Mouse (Mus musculus): ENCODE measurements around the gene Wdr90.

Wdr90 gene

DNA sequence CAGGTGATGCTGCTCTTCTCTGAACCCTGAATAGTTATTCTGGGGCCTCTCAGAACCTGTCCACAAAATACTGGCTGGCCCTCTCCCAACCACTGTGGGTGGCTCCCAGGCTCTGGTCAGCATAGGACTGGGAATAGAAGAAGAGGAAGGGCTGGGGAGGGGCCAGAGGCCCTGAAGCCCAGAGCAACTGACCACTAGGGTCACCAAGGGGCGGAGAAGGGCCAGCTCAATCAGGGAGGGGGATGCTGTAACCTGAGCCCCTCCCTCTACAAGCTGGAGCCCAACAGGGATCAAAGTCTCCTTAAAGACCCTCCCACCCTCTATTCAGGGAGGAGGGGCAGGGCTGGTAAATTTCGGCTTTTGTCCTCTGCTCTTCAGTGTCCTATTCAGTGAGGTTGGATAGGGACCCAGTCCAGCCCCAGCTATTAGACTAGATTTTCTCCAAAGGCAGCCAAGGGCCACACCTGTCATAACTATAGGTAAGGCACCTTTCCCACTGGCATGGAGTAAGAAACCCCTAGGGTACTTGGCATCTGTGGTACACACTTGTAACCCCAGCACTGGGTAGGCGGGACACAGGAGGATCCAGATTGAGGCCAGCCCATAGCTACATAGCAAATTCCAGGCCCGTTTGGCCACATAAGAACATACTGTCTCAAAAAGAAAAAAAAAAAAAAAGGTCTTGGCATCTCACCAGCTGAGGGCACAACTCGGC, 19.1 kb upstream of the Wdr90 start, which contains the start of gene Wfikkn1:
Wfikkn1 (minus strand) TSS at position 663 of the 715 bp plus-strand sequence.
- TF ChIP-seq GATA4 (IDR thresholded peaks at IDR 0.05; ENCODE audit: insufficient replicate concordance, low read length), result no peak

DNA sequence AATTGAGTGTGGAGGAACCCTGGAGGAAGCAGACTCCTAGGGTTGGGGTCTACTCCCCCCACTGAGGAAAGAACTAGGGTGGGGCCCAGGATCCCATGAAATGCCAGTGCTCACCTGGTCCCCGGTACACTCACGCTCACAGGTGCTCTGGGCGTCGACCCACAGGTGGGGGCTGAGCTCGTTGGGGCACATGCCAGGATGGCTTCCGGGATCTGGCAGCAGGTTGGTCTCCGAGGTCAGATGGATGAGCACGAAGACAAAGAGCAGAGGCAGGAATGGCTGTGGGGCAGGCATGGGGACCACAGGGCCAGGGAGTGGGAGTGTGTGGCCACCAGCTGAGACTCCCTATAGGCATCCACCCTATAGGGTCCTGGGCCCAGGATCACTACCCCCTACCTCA, 18.4 kb upstream of the Wdr90 start:
- no peak for TF ChIP-seq GATA4 (IDR thresholded peaks at IDR 0.05; ENCODE audit: insufficient replicate concordance, low read length)

DNA sequence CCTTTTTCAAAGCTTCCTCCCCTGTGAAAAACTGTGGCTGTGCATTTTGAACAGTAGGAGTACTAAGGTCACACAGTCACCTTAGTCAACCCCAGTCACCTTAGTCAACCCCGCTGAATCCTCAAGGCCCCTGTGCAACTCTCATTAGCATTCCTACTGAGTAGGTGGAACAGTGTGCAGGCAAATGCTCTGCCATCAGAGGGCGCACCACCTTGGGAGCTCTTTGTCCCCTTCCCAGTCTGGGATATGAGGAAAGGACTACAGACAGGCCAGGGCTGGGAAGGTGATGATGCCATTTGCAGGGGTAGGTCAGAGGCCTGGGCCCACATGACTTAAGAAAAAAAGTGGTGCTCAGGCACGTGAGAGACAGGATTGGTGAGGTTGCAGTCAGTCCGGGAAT, 18.0 kb upstream of the Wdr90 start:
- TF ChIP-seq GATA4 (IDR thresholded peaks at IDR 0.05; ENCODE audit: insufficient replicate concordance, low read length), result no peak

DNA sequence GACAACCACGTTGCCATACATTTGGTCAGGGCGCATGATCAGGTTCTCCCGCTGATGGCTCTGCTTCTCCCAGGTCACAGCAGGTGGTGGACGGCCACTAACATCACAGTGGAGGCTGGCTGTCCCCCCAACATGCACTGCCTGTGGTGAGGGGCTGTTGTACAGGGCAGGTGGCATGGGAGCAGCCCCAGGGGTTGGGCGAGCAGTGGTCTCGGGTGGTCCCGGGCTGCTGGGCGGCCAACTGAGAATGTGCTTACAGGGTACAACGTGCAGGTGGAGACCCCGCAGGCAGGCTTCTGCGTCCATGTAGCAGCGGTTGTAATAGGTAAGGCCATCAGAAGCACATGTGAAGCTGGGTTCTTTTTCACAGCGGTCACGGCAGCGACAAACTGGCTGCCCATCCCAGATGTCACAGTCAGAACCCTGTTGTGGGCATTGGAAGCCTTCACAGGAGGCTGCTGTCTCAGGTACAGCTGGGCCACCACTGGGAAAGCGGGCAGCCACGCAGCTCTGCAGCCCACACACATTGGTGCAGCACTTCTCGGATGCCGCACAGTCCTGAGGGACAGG, 17.4 kb upstream of the Wdr90 start:
- TF ChIP-seq GATA4 (IDR thresholded peaks at IDR 0.05; ENCODE audit: insufficient replicate concordance, low read length), result no peak

DNA sequence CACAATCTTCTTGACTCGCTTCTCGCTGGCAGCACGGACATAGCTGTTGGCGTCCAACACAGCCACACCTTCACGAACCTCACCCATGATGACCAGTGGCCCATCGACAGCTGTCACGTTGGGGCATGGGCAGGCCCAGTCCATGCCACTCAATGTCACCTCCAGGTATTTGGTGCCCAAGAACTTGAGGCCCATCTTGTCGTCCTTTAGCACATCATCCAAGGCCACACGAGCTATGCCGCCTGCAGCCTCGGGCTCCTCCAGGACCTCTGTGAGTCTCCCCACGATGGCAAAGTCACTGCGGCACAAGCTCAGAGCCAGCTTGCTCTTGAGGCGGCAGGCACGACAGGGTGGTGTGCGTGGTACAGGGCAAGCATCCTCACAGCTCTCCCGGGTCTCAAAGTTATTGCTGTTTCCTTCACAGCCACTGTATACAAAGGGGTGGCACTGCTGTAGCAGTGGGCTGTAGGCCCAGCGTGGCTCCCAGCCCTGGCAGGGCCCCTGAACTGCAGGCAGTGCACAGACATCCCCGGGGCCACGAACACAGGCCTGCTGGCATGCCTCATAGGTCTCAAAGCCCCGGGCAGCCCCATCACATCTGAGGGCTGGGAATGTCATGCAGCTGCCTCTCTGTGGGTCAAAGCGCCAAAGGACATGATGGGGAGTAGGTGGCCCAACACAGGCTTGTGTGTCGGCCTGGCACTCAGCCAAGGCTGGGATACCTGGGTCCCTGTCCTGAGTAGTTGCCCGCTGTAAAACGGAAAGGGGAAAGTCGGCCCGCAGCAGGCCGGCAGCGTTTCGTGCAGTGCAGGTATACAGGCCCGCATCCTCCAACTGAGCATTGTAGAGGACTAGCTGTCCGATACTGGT, 16.7 kb upstream of the Wdr90 start:
- no peak for TF ChIP-seq GATA4 (IDR thresholded peaks at IDR 0.05; ENCODE audit: insufficient replicate concordance, low read length)

DNA sequence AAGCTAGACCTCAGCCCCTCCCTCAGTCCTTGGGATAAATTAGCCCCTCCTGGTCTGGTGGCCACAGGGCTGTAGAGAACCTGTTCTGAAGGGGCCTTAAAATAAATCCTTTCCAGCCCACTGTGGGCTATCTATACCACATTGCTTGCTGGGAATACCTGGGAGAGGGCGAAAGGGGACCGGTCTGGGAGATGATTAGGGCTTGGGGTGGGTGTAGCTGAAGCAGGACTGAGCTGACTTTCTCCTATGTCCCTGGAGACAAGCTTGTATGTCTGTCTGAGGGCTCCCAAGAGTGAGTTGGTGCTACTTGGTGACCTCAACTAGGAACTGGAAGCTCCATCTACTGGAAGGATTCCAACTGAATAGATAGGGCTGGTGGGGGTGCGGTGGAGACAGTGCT, 15.7 kb upstream of the Wdr90 start:
- no peak for TF ChIP-seq GATA4 (IDR thresholded peaks at IDR 0.05; ENCODE audit: insufficient replicate concordance, low read length)

DNA sequence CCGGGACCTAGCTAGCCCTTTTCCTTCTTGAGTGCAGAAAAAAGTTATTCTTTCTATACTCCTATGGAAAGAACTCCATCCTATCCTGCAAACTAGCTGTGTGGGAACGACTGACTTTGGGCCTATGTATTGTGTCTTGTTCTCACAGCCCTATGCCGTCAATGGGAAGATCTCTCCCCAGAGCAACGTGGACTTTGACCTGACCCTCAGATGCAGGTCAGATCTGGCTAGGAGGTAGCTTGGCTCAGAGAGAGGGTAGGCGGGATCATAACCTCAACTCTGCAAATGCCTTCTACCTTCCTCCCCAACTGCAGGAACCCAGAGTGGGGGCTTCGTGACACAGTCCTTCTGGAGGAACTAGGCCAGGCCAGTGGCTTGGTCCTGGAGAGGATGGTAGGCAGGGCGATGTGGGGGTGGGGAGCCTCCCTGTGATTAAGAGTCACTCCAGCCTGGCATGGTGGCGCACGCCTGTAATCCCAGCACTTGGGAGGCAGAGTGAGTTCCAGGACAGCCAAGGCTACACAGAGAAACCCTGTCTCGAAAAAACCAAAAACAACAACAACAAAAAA, 15.1 kb upstream of the Wdr90 start:
- no peak for TF ChIP-seq GATA4 (IDR thresholded peaks at IDR 0.05; ENCODE audit: insufficient replicate concordance, low read length)

DNA sequence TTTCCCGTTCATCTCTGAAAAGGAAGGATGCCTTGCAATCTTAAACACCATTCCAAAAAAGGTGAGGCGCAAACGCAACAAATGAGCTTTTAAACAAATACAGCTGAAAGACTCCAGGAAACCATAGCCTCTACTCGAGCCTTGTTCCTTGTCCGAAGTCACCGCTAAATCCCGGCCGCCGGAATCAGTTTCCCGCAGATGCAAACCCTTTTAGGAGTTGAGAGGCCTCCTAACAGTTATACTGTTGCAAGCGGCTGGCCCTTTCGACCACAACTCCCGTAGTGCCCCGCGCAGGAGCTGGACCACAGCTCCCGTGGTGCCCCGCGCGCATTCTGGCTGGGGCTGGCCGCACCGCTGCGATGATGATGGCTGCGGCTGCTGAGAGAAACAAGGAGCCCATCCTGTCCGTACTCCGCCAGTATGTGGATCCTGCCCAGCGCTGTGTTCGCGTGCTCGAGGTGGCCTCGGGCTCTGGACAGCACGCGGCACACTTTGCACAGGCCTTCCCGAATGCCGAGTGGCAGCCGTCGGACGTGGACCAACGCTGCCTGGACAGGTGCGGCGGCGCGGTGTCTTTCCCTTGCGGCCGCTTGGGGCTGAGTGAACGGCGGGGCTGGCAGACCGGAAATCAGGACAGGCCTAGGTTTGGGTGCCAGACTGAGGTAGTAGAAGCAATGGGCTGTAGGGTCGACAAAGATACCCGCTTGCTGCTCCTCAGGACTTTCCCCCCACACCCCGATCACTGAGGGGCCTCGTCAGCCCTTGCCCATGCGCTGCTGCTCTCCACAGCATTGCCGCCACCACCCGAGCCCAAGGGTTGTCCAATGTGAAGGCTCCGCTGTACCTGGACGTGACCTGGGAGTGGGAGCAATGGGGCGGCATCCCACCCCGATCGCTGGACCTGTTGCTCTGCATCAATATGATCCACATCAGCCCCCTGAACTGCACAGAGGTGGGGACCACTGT, 14.2 kb upstream of the Wdr90 start:
- TF ChIP-seq GATA4 (IDR thresholded peaks at IDR 0.05; ENCODE audit: insufficient replicate concordance, low read length), result peak; percentile 21; the same call in 1 of the 2 replicates

DNA sequence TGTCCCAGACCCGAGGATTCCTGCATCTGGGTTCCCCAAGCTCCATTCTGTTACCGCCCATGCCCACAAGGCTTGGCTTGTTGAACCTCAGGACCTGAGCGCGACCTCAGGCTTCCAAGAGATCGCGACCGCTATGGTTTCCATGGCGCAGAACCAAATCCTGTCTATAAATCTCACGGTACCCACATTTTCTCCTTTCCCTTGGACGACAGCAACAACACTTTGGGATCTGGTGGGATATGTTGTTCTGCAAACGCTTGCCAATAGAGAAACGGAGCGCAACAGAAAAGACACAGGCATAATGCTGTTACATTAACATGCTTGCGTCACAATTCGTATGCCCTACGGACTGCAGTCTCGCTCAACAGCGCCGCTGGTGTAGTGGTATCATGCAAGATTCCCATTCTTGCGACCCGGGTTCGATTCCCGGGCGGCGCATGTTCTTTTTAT, 13.4 kb upstream of the Wdr90 start, which contains the start of gene Mettl26:
Mettl26 (plus strand) TSS at position 354 of the 450 bp plus-strand sequence.
- TF ChIP-seq GATA4 (IDR thresholded peaks at IDR 0.05; ENCODE audit: insufficient replicate concordance, low read length), result no peak

DNA sequence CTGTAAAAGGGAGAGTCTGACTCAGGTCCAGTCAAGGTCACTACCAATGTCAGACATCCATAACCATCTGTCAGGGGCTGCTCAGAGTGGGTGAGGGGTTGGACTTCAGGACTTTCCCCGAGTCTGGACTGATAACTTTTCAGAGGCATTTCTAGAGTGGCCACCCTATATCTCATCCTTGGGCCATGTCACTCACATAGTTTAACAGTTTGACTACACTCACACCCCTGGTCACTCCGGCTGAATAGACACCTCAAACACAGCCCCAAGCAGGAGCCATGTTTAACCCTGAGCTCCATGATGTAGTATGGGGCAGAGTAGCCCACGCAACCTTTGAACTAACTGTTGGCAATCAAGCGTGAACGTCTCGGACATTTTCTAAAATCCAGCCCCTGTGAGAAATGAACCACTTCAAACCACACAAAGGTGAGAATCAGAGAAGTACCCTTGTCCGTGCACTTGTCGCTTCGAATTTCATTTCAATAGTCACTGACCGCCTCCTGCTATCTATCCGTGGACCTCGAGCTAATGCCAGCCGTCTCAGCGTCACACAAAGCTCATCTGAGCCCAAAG, 12.9 kb upstream of the Wdr90 start:
- no peak for TF ChIP-seq GATA4 (IDR thresholded peaks at IDR 0.05; ENCODE audit: insufficient replicate concordance, low read length)

DNA sequence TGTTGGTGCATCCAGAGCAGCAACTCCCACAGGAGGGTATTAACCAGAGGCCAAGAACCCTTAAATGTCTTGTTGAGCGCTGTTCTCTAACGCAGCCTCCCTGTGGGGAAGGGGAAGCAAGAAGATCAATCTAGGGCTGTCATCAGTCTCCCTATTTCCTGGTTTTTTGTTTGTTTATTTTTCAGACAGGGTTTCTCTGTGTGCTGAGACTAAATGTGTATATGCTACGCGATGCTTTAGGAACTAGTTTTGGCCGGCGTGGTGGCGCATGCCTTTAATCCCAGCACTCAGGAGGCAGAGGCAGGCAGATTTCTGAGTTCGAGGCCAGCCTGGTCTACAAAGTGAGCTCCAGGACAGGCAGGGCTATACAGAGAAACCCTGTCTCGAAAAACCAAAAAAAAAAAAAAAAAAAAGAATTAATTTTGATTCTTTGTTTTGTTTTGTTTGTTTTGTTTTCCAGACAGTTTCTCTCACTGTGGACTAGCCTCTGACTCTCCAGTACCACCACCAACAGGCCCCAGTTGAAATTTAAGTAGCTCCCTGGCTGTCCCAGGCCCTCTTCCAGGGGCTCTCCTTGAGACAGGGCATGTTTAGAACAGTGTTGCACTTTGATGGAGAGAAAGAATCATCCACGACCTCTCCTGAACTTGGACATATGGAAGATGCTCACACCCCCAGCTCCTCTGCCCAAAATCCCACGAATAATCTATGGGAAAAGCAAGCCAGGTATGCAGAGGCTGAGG, 12.3 kb upstream of the Wdr90 start:
- no peak for TF ChIP-seq GATA4 (IDR thresholded peaks at IDR 0.05; ENCODE audit: insufficient replicate concordance, low read length)

DNA sequence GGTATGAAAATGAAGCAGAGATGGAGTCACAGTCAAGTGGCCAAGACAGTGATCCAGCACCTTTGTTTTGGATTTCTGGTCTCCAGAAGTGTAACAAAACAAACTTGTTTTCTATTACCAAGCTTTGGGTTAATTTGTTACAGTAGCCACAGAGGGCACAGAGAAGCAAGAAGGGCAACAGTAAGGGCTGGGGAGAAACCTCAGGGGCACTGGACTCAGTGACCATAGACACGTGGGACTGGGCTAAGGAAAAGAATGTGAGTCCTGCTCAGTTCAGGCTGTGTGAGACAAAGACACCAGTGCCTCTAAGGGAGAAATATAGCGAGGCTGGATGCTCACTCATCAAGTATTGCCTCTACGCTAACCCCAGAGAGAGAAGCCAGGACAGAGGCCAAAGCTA, 11.4 kb upstream of the Wdr90 start:
- no peak for TF ChIP-seq GATA4 (IDR thresholded peaks at IDR 0.05; ENCODE audit: insufficient replicate concordance, low read length)

DNA sequence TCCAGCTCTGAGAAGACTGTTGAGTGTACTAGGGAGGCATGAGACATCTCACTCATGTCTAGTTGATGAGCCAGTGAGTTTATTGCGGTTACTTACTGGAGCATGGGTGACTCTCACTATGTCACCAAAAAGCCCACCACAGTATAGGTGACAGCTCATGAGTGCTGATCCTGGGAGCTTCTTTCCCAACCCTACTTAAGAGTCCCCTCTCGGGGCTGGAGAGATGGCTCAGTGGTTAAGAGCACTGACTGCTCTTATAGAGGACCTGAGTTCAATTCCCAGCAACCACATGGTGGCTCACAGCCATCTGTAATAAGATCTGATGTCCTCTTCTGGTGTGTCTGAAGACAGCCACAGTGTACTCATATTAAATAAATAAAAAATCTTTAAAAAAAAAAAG, 8.7 kb upstream of the Wdr90 start:
- no peak for TF ChIP-seq GATA4 (IDR thresholded peaks at IDR 0.05; ENCODE audit: insufficient replicate concordance, low read length)
